Mouse (Mus musculus) midbrain, embryonic 14.5 days (tissue): ENCODE results near the gene Nucb1. TPM values are rescaled to one million over a fixed set of nuclear protein-coding genes. Genes with fewer than 3 reads are reported as not detected.
"Not testable (repeated sequence)": the region's sequence is repeated elsewhere in the genome, so short reads cannot be mapped to it uniquely, and the experiment has no call there.

ENCODE experiments used
- ATAC-seq: fragments of 200-750 bp; cut with Nextera tagmentation; 2 replicates; pipeline ENCODE4 v1.8.0; 2017; ENCODE audit warnings: moderate number of reproducible peaks, moderate library complexity; ENCODE audit not compliant: low FRiP score, low TSS enrichment
- DNase-seq: peaks from one replicate; pipeline ENCODE4 v3.0.0-alpha.2; 2015
- H3K27ac ChIP-seq: fragments of 300-500 bp; sonication (generic); replicated peaks from 2 replicates; pipeline ENCODE4 v1.5.1; 2014; ENCODE audit warnings: mild to moderate bottlenecking, low read depth, low read length, moderate library complexity
- H3K27me3 ChIP-seq: fragments of 300-500 bp; sonication (generic); 2 replicates; pipeline ENCODE4 v1.6.1; 2014; ENCODE audit warnings: low read length, control low read depth, mixed read lengths; ENCODE audit not compliant: control insufficient read depth, insufficient read depth
- H3K36me3 ChIP-seq: fragments of 300-500 bp; sonication (generic); 2 replicates; pipeline ENCODE4 v1.6.1; 2014; ENCODE audit warnings: low read length, control low read depth; ENCODE audit not compliant: control insufficient read depth, insufficient read depth
- H3K4me1 ChIP-seq: fragments of 300-500 bp; sonication (generic); 2 replicates; pipeline ENCODE4 v1.6.1; 2014; ENCODE audit warnings: mild to moderate bottlenecking, antibody characterized with exemption, low read length, control low read depth; ENCODE audit not compliant: control insufficient read depth, insufficient read depth
- H3K4me2 ChIP-seq: fragments of 300-500 bp; sonication (generic); 2 replicates; pipeline ENCODE4 v1.6.1; 2014; ENCODE audit warnings: mild to moderate bottlenecking, low read length, moderate library complexity
- H3K4me3 ChIP-seq: fragments of 300-500 bp; sonication (generic); replicated peaks from 2 replicates; pipeline ENCODE4 v1.5.1; 2014; ENCODE audit warnings: low read depth, low read length
- H3K9ac ChIP-seq: fragments of 300-500 bp; sonication (generic); replicated peaks from 2 replicates; pipeline ENCODE4 v1.6.1; 2014; ENCODE audit warnings: mild to moderate bottlenecking, low read length, moderate library complexity
- H3K9me3 ChIP-seq: fragments of 300-500 bp; sonication (generic); 2 replicates; pipeline ENCODE4 v1.6.1; 2016; ENCODE audit warnings: low read length, control low read depth, mixed read lengths; ENCODE audit not compliant: control insufficient read depth
- WGBS: fragments of 180-500 bp; shearing (Covaris S2); extraction: QIAGEN DNeasy Blood & Tissue Kit; methylation state at CpG from one replicate; pipeline ENCODE4 v1.1.7; 2014; 5-methylcytosine and 5-hydroxymethylcytosine counted together
- polyA plus RNA-seq: library from polyadenylated mRNA; unstranded; fragments of >200 nt; fragmentation: Nextera tagmentation; extraction: Ambion mirVana; gene quantifications from 2 replicates; pipeline ENCODE4 v1.2.1, GENCODE M21; 2014

The Nucb1 gene
- polyA plus RNA-seq, 1 experiment from 2014 or later = 89.5 TPM

GRCm38 (mm10) chr7:45488293-45489204 is 21.7 kb downstream of the Nucb1 start, which contains the start of gene Dhdh:
TSS of gene Dhdh (minus strand) at chr7:45488805.
- peak within 1 kb of the TSS; percentile 56 for H3K4me2 ChIP-seq
- no peaks in the 10 kb centered on the region for H3K9me3 ChIP-seq
- H3K4me3 ChIP-seq = peak within 1 kb of the TSS; percentile 34
- DNase-seq (peak; percentile 75), ATAC-seq (peak; percentile 59)
- WGBS = 8% methylated on average over 38 of the region's 38 CpGs
- peak within 1 kb of the TSS; percentile 83 for H3K27ac ChIP-seq
- H3K27me3 ChIP-seq = no peaks in the 10 kb centered on the region
- H3K9ac ChIP-seq = peak within 1 kb of the TSS; percentile 57
- H3K36me3 ChIP-seq = peaks cover 14% of the 10 kb centered on the region
- 0 out of 2 replicates have a peak, but pooled peaks cover 9% of the 10 kb centered on the region for H3K4me1 ChIP-seq

DNA sequence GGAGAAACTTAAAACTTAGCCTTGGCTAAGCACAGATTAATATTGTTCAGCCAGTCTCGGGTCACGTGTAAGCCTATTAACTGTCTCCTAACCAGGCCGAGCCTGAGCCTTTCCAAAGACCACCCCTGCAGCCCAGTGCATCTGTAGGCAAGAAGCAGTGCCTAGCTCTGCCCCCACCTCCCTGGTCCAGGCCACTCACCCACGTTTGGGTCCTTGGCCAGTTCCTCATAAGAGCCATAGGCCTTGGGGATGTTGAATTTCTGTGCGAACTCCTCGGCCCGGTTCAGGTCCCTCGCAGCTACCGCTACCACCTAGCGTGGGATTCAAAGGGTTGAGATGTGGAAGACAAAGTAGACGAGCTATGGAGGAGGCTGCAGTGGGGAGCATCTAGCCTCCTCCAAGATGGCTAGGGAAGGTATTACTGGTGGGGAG is 22.3 kb downstream of the Nucb1 start:
- DNase-seq (peak; percentile 59), ATAC-seq (peak; percentile 62; the same call in 1 of the 2 replicates)
- Histone ChIP-seq H3K9me3 (no peaks in the 10 kb centered on the region), H3K27ac (peak overlapping the region; percentile 83), H3K4me3 (peak overlapping the region; percentile 34), H3K27me3 (no peaks in the 10 kb centered on the region), H3K36me3 (peaks cover 7% of the 10 kb centered on the region), H3K4me2 (peak overlapping the region; percentile 56), H3K4me1 (0 out of 2 replicates have a peak, but pooled peaks cover 9% of the 10 kb centered on the region), H3K9ac (peak overlapping the region; percentile 57)
- WGBS = 15% methylated on average over 11 of the region's 11 CpGs

- Histone ChIP-seq H3K4me3 (peak within 1 kb of the TSS; percentile 34; the same call in 1 of the 2 replicates), H3K4me2 (peak within 1 kb of the TSS; percentile 56), H3K36me3 (no peaks in the 10 kb centered on the region), H3K9ac (no peak within 1 kb of the TSS), H3K27ac (no peak within 1 kb of the TSS), H3K9me3 (no peaks in the 10 kb centered on the region), H3K27me3 (no peaks in the 10 kb centered on the region), H3K4me1 (0 out of 2 replicates have a peak, but pooled peaks cover 9% of the 10 kb centered on the region)
- WGBS = 84% methylated on average over 12 of the region's 12 CpGs
- DNase-seq (no peak), ATAC-seq (no peak)
Measured at GRCm38 (mm10) chr7:45486761-45487415, 23.3 kb downstream of the Nucb1 start, which contains the start of gene Gm45808. TSS of gene Gm45808 (minus strand) at chr7:45486811.

DNA sequence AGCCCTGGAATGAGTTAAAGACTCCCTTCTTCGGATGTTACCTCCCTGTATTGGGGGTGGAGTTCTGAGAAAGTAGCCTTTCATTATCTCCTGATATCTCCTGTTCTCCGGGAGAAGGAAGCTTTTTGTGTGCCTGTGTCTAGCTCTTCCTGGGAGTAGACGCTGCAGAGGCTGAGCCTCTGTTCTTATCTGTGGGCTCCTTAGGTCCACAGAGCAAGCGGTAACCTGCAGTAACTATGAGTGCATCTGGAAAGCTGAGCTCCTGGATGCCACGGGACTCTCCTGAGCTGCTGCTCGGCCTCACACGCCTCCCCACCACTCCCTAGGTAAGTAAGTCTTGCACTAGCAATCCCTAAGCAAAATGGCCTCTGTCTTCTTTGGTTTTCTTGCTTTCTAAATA is 24.0 kb downstream of the Nucb1 start:
- H3K36me3 ChIP-seq = no peaks in the 10 kb centered on the region
- H3K4me3 ChIP-seq = no peak overlapping the region
- 89% methylated on average over 7 of the region's 7 CpGs for WGBS
- no peaks in the 10 kb centered on the region for H3K27me3 ChIP-seq
- ATAC-seq = no peak
- H3K9me3 ChIP-seq = no peaks in the 10 kb centered on the region
- no peak overlapping the region for H3K9ac ChIP-seq
- no peak for DNase-seq
- H3K4me1 ChIP-seq = 0 out of 2 replicates have a peak, but pooled peaks cover 9% of the 10 kb centered on the region
- no peak overlapping the region for H3K4me2 ChIP-seq
- no peak overlapping the region for H3K27ac ChIP-seq

DNA sequence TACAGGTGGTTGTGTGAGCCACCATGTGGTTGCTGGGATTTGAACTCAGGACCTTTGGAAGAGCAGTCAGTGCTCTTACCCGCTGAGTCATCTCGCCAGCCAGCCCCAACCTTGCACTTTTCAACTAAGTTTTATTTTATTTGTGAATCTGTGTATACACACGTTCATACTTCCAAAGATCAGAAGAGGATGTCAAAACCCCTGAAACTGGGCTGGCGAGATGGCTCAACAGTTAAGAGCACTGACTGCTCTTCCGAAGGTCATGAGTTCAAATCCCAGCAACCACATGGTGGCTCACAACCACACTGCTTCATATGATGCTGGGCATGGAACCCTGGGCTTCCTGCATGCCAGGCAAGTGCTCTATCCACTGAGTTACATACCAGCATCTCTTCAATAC is 25.2 kb downstream of the Nucb1 start:
- H3K9me3 ChIP-seq, H3K4me2 ChIP-seq, H3K4me3 ChIP-seq, H3K27me3 ChIP-seq, H3K27ac ChIP-seq, H3K36me3 ChIP-seq, H3K9ac ChIP-seq, DNase-seq, ATAC-seq, H3K4me1 ChIP-seq: not testable (repeated sequence)
- WGBS = 94% methylated on average over 5 of the region's 5 CpGs

- Histone ChIP-seq H3K4me3 (no peak overlapping the region), H3K9ac (no peak overlapping the region), H3K27me3 (no peaks in the 10 kb centered on the region), H3K4me2 (no peak overlapping the region), H3K9me3 (no peaks in the 10 kb centered on the region), H3K4me1 (no peaks in the 10 kb centered on the region), H3K27ac (no peak overlapping the region), H3K36me3 (no peaks in the 10 kb centered on the region)
- 98% methylated on average over 1 of the region's 1 CpGs for WGBS
- no peak for DNase-seq
- no peak for ATAC-seq
Measured at GRCm38 (mm10) chr7:45482166-45482565, 28.0 kb downstream of the Nucb1 start.

DNA sequence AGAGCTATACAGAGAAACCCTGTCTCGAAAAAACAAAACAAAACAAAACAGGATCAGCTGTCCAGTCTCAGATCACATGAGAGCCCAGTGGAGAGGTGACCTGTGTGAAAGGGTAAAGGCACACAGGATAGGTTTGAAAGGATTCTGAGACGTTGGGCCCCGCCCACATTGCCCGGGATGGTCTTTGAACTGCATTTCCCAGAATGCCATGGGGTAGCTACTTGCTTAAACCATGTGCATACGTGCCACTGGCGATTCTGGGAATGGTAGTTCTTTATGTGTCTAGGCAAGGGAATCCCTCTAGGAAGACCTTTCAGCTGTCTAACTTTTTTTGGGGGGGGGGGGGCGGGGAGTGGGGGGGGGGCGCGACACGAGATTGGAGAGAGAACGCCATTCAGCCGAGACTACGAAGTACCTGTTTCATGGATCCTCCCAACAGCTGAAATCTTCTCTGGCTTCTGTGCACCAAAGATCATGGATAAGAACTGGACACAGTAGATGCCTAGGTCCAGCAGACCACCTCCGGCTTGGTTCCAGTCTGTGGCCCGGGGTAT is 28.8 kb downstream of the Nucb1 start, which contains the start of gene Tulp2:
Gene Tulp2, plus strand, starts transcription at position 504 of the 554 bp plus-strand sequence.
- H3K4me3 ChIP-seq = no peak within 1 kb of the TSS
- peak; percentile 34; the same call in 1 of the 2 replicates for ATAC-seq
- no peaks in the 10 kb centered on the region for H3K9me3 ChIP-seq
- H3K4me2 ChIP-seq = no peak within 1 kb of the TSS
- DNase-seq = peak; percentile 85
- no peak within 1 kb of the TSS for H3K9ac ChIP-seq
- H3K27ac ChIP-seq = no peak within 1 kb of the TSS
- 55% methylated on average over 15 of the region's 15 CpGs for WGBS
- H3K36me3 ChIP-seq = no peaks in the 10 kb centered on the region
- no peaks in the 10 kb centered on the region for H3K4me1 ChIP-seq
- H3K27me3 ChIP-seq = no peaks in the 10 kb centered on the region

DNA sequence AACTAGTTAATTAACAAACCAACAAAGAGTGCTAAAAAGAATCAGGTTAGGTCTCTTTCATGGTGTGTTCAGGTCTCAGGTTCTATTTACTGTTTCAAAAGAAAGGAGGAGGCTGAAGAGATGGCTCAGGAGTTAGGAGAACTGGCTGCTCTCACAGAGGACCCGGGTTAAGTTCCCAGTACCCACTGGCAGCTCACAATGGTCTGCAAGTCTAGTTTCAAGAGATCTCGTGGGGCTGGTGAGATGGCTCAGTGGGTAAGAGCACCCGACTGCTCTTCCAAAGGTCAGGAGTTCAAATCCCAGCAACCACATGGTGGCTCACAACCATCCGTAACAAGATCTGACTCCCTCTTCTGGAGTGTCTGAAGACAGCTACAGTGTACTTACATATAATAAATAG is 29.9 kb downstream of the Nucb1 start:
- H3K4me1 ChIP-seq, H3K27me3 ChIP-seq, H3K9ac ChIP-seq, DNase-seq, H3K9me3 ChIP-seq, H3K36me3 ChIP-seq, ATAC-seq, H3K4me3 ChIP-seq, H3K4me2 ChIP-seq, H3K27ac ChIP-seq: not testable (repeated sequence)
- WGBS = 79% methylated on average over 3 of the region's 4 CpGs
